Mouse (Mus musculus) CH12.LX (cell line): ENCODE results near the gene Prph.

Experiments used
- BHLHE40 ChIP-seq: IDR thresholded peaks from 2 replicates; pipeline ENCODE4 v1.6.1; 2011; ENCODE audit warnings: mild to moderate bottlenecking, low read depth, low read length, improper control_type of control experiment
- CTCF ChIP-seq, 2 experiments: IDR thresholded peaks in 1 of 2; conservative IDR thresholded peaks in 1 of 2; 2 replicates each; pipeline ENCODE4 v1.5.1; 2011 to 2012; ENCODE audit warnings: low read depth in 2 of 2, low read length in 2 of 2, improper control_type of control experiment in 1 of 2, inconsistent platforms in 1 of 2, mild to moderate bottlenecking in 1 of 2, moderate library complexity in 1 of 2
- E2F4 ChIP-seq: IDR thresholded peaks from 2 replicates; pipeline ENCODE4 v1.6.1; 2011; ENCODE audit warnings: low read depth, low read length, improper control_type of control experiment; ENCODE audit not compliant: insufficient replicate concordance
- ELF1 ChIP-seq: IDR thresholded peaks from 2 replicates; pipeline ENCODE4 v1.6.1; 2014; ENCODE audit warnings: low read depth, mild to moderate bottlenecking, inconsistent platforms, low read length, improper control_type of control experiment
- EP300 ChIP-seq: IDR thresholded peaks from 2 replicates; pipeline ENCODE4 v1.6.1; 2011; ENCODE audit warnings: low read length, improper control_type of control experiment
- JUN ChIP-seq: IDR thresholded peaks from 2 replicates; pipeline ENCODE4 v1.6.1; 2011; ENCODE audit warnings: low read depth, mild to moderate bottlenecking, low read length, improper control_type of control experiment, moderate library complexity; ENCODE audit not compliant: insufficient read depth
- MAX ChIP-seq: IDR thresholded peaks from 2 replicates; pipeline ENCODE4 v1.6.1; 2011; ENCODE audit warnings: low read length, improper control_type of control experiment
- MYC ChIP-seq: IDR thresholded peaks from 2 replicates; pipeline ENCODE4 v1.6.1; 2011; ENCODE audit warnings: low read depth, mild to moderate bottlenecking, improper control_type of control experiment, low read length
- POLR2A ChIP-seq: IDR thresholded peaks from 2 replicates; pipeline ENCODE4 v1.6.1; 2011; ENCODE audit warnings: low read depth, mild to moderate bottlenecking, improper control_type of control experiment, low read length
- POLR2AphosphoS2 ChIP-seq: IDR thresholded peaks from 2 replicates; pipeline ENCODE4 v1.6.1; 2011; ENCODE audit warnings: low read depth, low read length, improper control_type of control experiment
- RAD21 ChIP-seq: IDR thresholded peaks from 2 replicates; pipeline ENCODE4 v1.6.1; 2011; ENCODE audit warnings: low read depth, mild to moderate bottlenecking, low read length, improper control_type of control experiment, moderate library complexity
- SMC3 ChIP-seq: IDR thresholded peaks from 2 replicates; pipeline ENCODE4 v1.6.1; 2011; ENCODE audit warnings: low read depth, low read length, improper control_type of control experiment
- ZC3H11A ChIP-seq: IDR thresholded peaks from 2 replicates; pipeline ENCODE4 v1.6.1; 2012; ENCODE audit warnings: low read depth, mild to moderate bottlenecking, inconsistent platforms, low read length, improper control_type of control experiment

DNA sequence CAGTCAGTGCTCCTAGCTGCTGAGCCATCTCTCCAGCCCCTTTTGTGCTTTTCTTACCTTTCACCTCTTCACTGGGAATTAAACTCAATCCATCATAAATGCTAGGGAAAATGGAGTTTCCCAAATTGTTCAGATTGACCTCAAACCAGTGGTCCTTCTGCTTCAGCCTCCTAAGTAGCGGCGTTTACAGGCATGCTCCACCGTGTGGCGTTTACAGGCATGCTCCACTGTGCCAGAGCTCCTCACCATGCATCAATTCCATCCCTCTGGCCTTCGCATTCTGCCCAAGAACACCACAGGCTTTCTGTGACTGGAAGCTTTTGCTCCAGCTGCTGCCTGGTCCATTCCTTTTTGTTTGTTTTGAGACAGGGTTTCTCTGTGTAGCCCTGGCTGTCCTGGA is 27.9 kb upstream of the Prph start:
- TF ChIP-seq BHLHE40 (no peak), POLR2A (no peak), RAD21 (no peak), ELF1 (no peak), JUN (no peak), SMC3 (no peak), EP300 (no peak), CTCF (conservative IDR thresholded peaks at IDR 0.05 in 1 of 2, IDR thresholded peaks at IDR 0.05 in 1 of 2; ENCODE audit: low read depth in 2 of 2, low read length in 2 of 2) (0 out of 4 replicates have a peak, but pooled peaks of 1 of the 2 experiments have one; percentile 18), E2F4 (no peak), ZC3H11A (no peak), MAX (no peak), MYC (no peak), POLR2AphosphoS2 (no peak)
